Mouse (Mus musculus): ENCODE results near the gene Ccdc148. TPM values are rescaled to one million over a fixed set of nuclear protein-coding genes. Genes with fewer than 3 reads are reported as not detected.

The Ccdc148 gene
- polyA plus RNA-seq, 1 experiment from 2014 or later, result 0.38 TPM

DNA sequence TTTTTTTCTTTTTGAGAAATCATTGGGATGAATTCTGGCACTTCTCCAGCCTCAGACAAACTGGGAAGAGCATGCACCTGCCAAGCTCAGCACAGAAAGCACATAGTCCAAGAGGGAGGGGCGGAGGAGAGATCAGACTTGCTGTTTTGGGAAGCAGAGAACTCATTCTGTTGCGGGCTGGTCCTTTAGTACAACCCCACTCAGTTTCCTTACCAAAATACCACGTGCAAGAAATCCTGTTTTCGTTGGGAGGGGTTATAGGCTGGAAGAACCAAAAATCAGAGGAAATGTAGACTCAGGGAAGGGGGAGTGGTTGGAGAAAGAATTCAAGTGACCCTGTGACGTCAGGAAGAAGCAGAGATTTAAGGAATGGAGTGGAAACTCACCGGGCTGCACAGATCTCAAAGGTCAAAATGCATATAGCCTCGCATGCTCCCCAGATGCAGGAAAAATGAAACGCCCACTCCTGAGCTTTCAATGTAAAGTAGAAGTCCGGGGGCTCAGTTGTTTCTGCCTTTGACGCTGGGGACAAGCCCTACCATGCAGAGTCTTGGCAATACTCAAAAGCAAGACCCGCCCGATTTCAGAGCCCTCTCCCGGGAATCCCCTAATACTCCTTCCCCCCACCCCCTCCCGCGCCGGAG, 400 bp downstream of the Ccdc148 start:
- no peaks in the 10 kb centered on the region for H3K36me3 ChIP-seq (ENCODE audit: control insufficient read depth, insufficient read depth, low read length)
- H3K4me1 ChIP-seq (ENCODE audit: control insufficient read depth, insufficient read depth, low read length), result peaks cover 15% of the 10 kb centered on the region; the same call in 1 of the 2 replicates
- no peak overlapping the region for H3K27ac ChIP-seq (ENCODE audit: low read depth, low read length)
- 0% methylated on average over 16 of the region's 16 CpGs for WGBS
- no peak overlapping the region for H3K9ac ChIP-seq (ENCODE audit: low read length)
- H3K9me3 ChIP-seq (ENCODE audit: control insufficient read depth, low read length), result no peaks in the 10 kb centered on the region
- ATAC-seq (ENCODE audit: insufficient read depth, low FRiP score, low TSS enrichment) (peak; percentile 9), DNase-seq (ENCODE audit: low spot score) (peak; percentile 32)
- no peaks in the 10 kb centered on the region for H3K27me3 ChIP-seq (ENCODE audit: control insufficient read depth, insufficient read depth, low read length)
- peak overlapping the region; percentile 86 for H3K4me3 ChIP-seq (ENCODE audit: low read depth, low read length)
- H3K4me2 ChIP-seq (ENCODE audit: low read depth), result peak overlapping the region; percentile 67

DNA sequence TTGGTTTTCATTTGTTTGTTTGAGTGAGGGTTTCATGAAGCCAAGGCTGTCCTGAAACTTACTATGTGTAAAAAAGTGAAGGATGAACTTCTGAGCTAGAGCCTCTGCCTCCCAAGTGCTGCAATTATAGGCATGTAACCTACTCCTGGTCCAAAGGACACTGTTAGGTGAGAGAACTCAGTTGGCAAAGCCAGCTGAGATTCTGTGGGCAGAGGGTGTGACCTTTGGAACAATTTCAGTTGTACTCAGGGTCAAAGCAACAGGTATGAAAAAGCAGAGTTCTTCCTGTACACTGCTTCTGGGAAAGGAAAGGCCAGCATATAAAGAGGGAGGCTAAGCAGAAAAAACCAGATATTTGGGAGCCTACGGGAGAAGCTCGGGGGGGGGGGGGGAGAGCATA, 2.4 kb downstream of the Ccdc148 start:
- H3K4me2 ChIP-seq (ENCODE audit: low read depth), result no peak overlapping the region
- WGBS, result 74% methylated on average over 2 of the region's 2 CpGs
- DNase-seq (ENCODE audit: low spot score), result no peak

DNA sequence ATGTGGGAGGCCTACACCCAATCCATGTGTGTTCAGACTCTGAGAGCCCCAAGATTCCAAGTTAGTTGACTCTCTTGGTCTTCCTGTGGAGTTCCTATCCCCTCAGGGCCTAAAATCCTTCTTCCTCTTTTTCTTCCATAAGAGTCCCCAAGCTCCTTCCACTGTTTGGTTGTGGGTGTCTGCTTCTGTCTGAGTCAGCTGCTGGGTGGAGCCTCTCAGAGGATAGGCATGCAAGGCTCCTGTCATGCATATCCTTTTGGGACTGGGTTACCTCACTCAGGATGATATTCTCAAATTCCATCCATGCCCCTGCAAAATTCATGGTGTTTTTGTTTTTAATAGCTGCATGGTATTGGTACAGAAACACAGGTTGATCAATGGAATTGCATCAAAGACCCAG, 5.1 kb downstream of the Ccdc148 start:
- Histone ChIP-seq H3K27ac (ENCODE audit: low read depth, low read length) (no peak overlapping the region), H3K27me3 (ENCODE audit: control insufficient read depth, insufficient read depth, low read length) (no peaks in the 10 kb centered on the region), H3K4me1 (ENCODE audit: control insufficient read depth, insufficient read depth, low read length) (0 out of 2 replicates have a peak, but pooled peaks cover 2% of the 10 kb centered on the region), H3K4me3 (ENCODE audit: low read depth, low read length) (no peak overlapping the region), H3K9me3 (ENCODE audit: control insufficient read depth, low read length) (no peaks in the 10 kb centered on the region), H3K4me2 (ENCODE audit: low read depth) (no peak overlapping the region), H3K36me3 (ENCODE audit: control insufficient read depth, insufficient read depth, low read length) (no peaks in the 10 kb centered on the region), H3K9ac (ENCODE audit: low read length) (no peak overlapping the region)
- ATAC-seq (ENCODE audit: insufficient read depth, low FRiP score, low TSS enrichment) (no peak), DNase-seq (ENCODE audit: low spot score) (no peak)

More for the DNA sequence above, 2.4 kb downstream of the Ccdc148 start:
- H3K4me1 ChIP-seq (ENCODE audit: control insufficient read depth, insufficient read depth, low read length), result peaks cover 9% of the 10 kb centered on the region; the same call in 1 of the 2 replicates
- no peak overlapping the region for H3K27ac ChIP-seq (ENCODE audit: low read depth, low read length)
- no peak for ATAC-seq (ENCODE audit: insufficient read depth, low FRiP score, low TSS enrichment)
- H3K9ac ChIP-seq (ENCODE audit: low read length), result no peak overlapping the region
- no peaks in the 10 kb centered on the region for H3K27me3 ChIP-seq (ENCODE audit: control insufficient read depth, insufficient read depth, low read length)
- H3K9me3 ChIP-seq (ENCODE audit: control insufficient read depth, low read length), result no peaks in the 10 kb centered on the region
- H3K4me3 ChIP-seq (ENCODE audit: low read depth, low read length), result no peak overlapping the region
- H3K36me3 ChIP-seq (ENCODE audit: control insufficient read depth, insufficient read depth, low read length), result no peaks in the 10 kb centered on the region

DNA sequence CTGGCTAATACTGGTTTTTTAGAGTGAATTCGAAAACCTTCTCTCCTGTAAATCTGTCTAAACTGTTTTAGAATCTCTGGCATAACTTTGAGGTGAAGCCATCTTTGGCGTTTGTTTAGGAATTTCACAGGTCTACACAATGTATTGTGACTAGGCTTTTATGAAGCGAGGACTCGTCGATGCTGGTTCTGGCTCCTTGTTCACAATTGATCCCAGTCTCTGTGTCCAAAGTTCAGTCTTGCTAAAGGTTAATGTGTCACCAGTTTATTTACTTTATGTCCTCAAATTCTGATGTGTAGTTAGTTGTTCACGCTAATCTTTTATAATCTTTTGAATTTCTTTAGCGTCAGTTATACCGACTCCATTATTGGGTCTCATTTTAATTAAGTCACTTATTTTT, 29.4 kb downstream of the Ccdc148 start:
- ATAC-seq (ENCODE audit: insufficient read depth, low FRiP score, low TSS enrichment) (no peak), DNase-seq (ENCODE audit: low spot score) (no peak)
- no peak overlapping the region for H3K4me3 ChIP-seq (ENCODE audit: low read depth, low read length)
- H3K9ac ChIP-seq (ENCODE audit: low read length), result no peak overlapping the region
- WGBS, result 89% methylated on average over 8 of the region's 8 CpGs
- no peak overlapping the region for H3K27ac ChIP-seq (ENCODE audit: low read depth, low read length)
- no peaks in the 10 kb centered on the region for H3K36me3 ChIP-seq (ENCODE audit: control insufficient read depth, insufficient read depth, low read length)
- H3K4me1 ChIP-seq (ENCODE audit: control insufficient read depth, insufficient read depth, low read length), result 0 out of 2 replicates have a peak, but pooled peaks cover 2% of the 10 kb centered on the region
- no peak overlapping the region for H3K4me2 ChIP-seq (ENCODE audit: low read depth)
- no peaks in the 10 kb centered on the region for H3K9me3 ChIP-seq (ENCODE audit: control insufficient read depth, low read length)
- H3K27me3 ChIP-seq (ENCODE audit: control insufficient read depth, insufficient read depth, low read length), result no peaks in the 10 kb centered on the region

DNA sequence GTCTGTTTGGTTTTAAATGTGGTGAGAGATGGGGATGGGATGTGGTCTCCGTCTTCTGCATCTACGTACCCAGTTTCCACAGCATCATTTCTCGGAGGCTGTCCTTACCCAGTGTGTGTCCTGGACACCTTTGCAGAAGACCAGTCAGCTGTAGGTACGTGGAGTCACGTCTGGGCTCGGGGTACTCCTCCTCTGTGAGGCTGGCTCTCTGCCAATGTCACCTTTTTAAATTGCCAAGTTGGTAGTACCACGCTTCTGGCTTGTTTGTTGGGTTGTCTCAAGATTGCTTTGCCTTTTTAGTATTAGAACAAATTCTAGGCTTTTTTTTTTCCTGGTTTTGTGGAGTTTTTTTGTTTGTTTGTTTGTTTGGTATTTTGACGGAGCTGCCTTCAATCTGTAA, 30.7 kb downstream of the Ccdc148 start:
- H3K9ac ChIP-seq (ENCODE audit: low read length), result no peak overlapping the region
- 0 out of 2 replicates have a peak, but pooled peaks cover 2% of the 10 kb centered on the region for H3K4me1 ChIP-seq (ENCODE audit: control insufficient read depth, insufficient read depth, low read length)
- no peak overlapping the region for H3K4me2 ChIP-seq (ENCODE audit: low read depth)
- no peaks in the 10 kb centered on the region for H3K9me3 ChIP-seq (ENCODE audit: control insufficient read depth, low read length)
- ATAC-seq (ENCODE audit: insufficient read depth, low FRiP score, low TSS enrichment) (no peak), DNase-seq (ENCODE audit: low spot score) (no peak)
- H3K27me3 ChIP-seq (ENCODE audit: control insufficient read depth, insufficient read depth, low read length), result no peaks in the 10 kb centered on the region
- no peak overlapping the region for H3K4me3 ChIP-seq (ENCODE audit: low read depth, low read length)
- no peak overlapping the region for H3K27ac ChIP-seq (ENCODE audit: low read depth, low read length)
- 88% methylated on average over 8 of the region's 8 CpGs for WGBS
- H3K36me3 ChIP-seq (ENCODE audit: control insufficient read depth, insufficient read depth, low read length), result no peaks in the 10 kb centered on the region

DNA sequence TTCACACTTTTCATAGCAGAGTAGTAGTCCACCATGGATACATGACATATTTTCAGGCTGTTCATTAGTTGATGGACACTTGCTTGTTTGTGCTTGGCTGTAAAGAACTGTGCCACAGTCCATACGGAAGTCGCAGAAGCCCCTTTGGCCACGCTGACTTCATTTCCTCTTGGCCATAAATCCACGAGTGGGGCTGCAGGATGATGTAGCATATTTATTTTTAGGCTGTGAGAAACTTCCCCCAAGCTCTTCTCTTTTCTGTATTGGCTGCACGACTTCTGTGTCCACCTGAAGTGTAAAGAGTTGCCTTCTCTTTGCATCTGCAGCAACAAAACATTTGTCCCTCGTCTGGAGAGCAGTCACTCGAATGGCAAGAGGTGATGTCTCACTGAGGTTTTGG, 31.5 kb downstream of the Ccdc148 start:
- no peak for DNase-seq (ENCODE audit: low spot score)
- 0 out of 2 replicates have a peak, but pooled peaks cover 2% of the 10 kb centered on the region for H3K4me1 ChIP-seq (ENCODE audit: control insufficient read depth, insufficient read depth, low read length)
- H3K4me2 ChIP-seq (ENCODE audit: low read depth), result no peak overlapping the region
- H3K27me3 ChIP-seq (ENCODE audit: control insufficient read depth, insufficient read depth, low read length), result no peaks in the 10 kb centered on the region
- H3K9ac ChIP-seq (ENCODE audit: low read length), result no peak overlapping the region
- no peak overlapping the region for H3K4me3 ChIP-seq (ENCODE audit: low read depth, low read length)
- no peaks in the 10 kb centered on the region for H3K9me3 ChIP-seq (ENCODE audit: control insufficient read depth, low read length)
- H3K27ac ChIP-seq (ENCODE audit: low read depth, low read length), result no peak overlapping the region
- no peaks in the 10 kb centered on the region for H3K36me3 ChIP-seq (ENCODE audit: control insufficient read depth, insufficient read depth, low read length)
- no peak for ATAC-seq (ENCODE audit: insufficient read depth, low FRiP score, low TSS enrichment)
- WGBS, result 85% methylated on average over 7 of the region's 7 CpGs

DNA sequence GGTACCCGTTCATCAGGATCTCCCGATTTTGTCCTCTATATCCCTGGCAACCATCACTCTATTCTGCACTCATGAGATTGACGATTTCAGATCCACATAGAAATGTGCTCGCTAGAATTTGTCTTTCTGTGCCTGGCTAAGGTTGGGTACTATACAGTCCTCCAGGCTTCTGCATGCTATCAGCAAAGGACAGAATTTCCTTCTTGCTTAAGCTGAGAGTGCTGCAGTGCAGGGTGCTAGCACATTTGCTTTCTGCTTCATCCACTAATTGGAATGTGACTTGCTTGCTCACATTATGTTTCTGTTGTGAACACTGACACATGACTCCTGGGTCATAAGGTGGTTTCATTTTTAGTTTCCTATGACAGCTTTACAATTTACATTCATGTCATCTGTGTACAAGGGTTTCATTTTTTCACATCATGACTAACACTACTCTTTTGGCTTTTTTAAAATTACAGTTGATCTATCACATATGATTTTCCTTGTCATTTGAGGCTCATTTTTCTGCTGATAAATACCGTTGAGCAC, 104.8 kb downstream of the Ccdc148 start:
- no peak overlapping the region for H3K27ac ChIP-seq (ENCODE audit: low read depth, low read length)
- WGBS, result 87% methylated on average over 5 of the region's 5 CpGs
- no peak for DNase-seq (ENCODE audit: low spot score)
- no peaks in the 10 kb centered on the region for H3K36me3 ChIP-seq (ENCODE audit: control insufficient read depth, insufficient read depth, low read length)
- H3K27me3 ChIP-seq (ENCODE audit: control insufficient read depth, insufficient read depth, low read length), result no peaks in the 10 kb centered on the region
- H3K4me3 ChIP-seq (ENCODE audit: low read depth, low read length), result no peak overlapping the region
- H3K4me2 ChIP-seq (ENCODE audit: low read depth), result no peak overlapping the region
- no peaks in the 10 kb centered on the region for H3K9me3 ChIP-seq (ENCODE audit: control insufficient read depth, low read length)
- ATAC-seq (ENCODE audit: insufficient read depth, low FRiP score, low TSS enrichment), result no peak
- H3K9ac ChIP-seq (ENCODE audit: low read length), result no peak overlapping the region
- no peaks in the 10 kb centered on the region for H3K4me1 ChIP-seq (ENCODE audit: control insufficient read depth, insufficient read depth, low read length)

DNA sequence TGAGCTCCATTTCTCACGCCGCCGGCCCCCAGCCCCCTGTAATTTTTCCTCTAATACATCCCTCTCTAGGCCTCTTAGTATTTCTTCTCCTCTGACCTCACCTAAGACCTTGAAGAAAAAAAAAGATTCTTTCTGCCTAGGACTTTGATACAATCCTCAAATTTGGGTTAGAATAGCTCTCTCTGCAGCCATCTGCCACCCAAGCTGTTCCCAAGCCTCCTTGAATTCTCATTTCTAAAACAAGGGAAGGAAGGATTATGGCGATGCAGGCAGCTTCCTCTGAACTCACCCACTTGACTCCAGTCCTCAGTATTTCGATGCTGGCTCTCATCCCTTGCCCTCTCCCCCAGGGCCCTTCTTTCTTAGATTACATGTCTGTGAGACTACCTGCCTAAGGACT, 106.1 kb downstream of the Ccdc148 start:
- WGBS, result 71% methylated on average over 5 of the region's 5 CpGs
- Histone ChIP-seq H3K4me3 (ENCODE audit: low read depth, low read length) (no peak overlapping the region), H3K9me3 (ENCODE audit: control insufficient read depth, low read length) (no peaks in the 10 kb centered on the region), H3K4me1 (ENCODE audit: control insufficient read depth, insufficient read depth, low read length) (no peaks in the 10 kb centered on the region), H3K9ac (ENCODE audit: low read length) (no peak overlapping the region), H3K27me3 (ENCODE audit: control insufficient read depth, insufficient read depth, low read length) (no peaks in the 10 kb centered on the region), H3K4me2 (ENCODE audit: low read depth) (no peak overlapping the region), H3K27ac (ENCODE audit: low read depth, low read length) (no peak overlapping the region), H3K36me3 (ENCODE audit: control insufficient read depth, insufficient read depth, low read length) (no peaks in the 10 kb centered on the region)
- DNase-seq (ENCODE audit: low spot score), result no peak
- ATAC-seq (ENCODE audit: insufficient read depth, low FRiP score, low TSS enrichment), result no peak

DNA sequence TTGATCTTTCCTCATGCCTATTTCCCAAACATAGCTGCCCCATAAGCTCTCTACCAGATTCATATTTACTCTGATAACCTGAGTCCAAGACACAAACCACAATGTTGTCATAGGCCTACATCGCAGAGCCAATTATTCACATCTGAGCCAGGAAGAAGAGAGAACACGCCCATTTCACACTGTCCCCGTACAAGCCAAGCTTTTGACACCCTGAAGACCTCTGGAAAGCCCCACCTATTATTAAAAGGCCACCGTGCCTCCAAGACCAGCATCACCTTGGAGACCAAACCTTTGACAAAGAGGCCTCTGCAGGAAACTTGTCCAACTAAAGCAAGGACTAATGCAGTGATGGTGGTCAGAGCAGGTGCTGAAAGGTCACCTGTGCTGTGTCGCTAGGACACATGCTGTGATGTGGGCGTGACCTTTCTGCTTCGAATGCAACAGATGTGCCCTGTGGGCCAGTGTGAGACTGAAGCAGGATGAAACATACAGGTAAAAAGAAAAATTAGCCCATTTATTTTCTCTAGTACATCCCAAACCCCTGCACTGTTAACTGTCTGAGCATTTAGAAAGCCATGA, 106.9 kb downstream of the Ccdc148 start:
- 68% methylated on average over 7 of the region's 7 CpGs for WGBS

More for the DNA sequence above, 106.9 kb downstream of the Ccdc148 start:
- H3K27me3 ChIP-seq (ENCODE audit: control insufficient read depth, insufficient read depth, low read length), result no peaks in the 10 kb centered on the region
- no peaks in the 10 kb centered on the region for H3K36me3 ChIP-seq (ENCODE audit: control insufficient read depth, insufficient read depth, low read length)
- ATAC-seq (ENCODE audit: insufficient read depth, low FRiP score, low TSS enrichment) (no peak), DNase-seq (ENCODE audit: low spot score) (no peak)
- H3K9ac ChIP-seq (ENCODE audit: low read length), result no peak overlapping the region
- no peak overlapping the region for H3K4me2 ChIP-seq (ENCODE audit: low read depth)
- H3K9me3 ChIP-seq (ENCODE audit: control insufficient read depth, low read length), result no peaks in the 10 kb centered on the region
- H3K27ac ChIP-seq (ENCODE audit: low read depth, low read length), result no peak overlapping the region
- no peaks in the 10 kb centered on the region for H3K4me1 ChIP-seq (ENCODE audit: control insufficient read depth, insufficient read depth, low read length)
- H3K4me3 ChIP-seq (ENCODE audit: low read depth, low read length), result no peak overlapping the region

All from neural tube, embryonic 11.5 days (tissue).